Mouse (Mus musculus): ENCODE measurements at regions not wholly inside any gene's neighbourhood (a gene's known extent, or its start where the extent isn't known, plus 50 kb on each side); places are given as distances from the start of the nearest gene placed in this dataset.

DNA sequence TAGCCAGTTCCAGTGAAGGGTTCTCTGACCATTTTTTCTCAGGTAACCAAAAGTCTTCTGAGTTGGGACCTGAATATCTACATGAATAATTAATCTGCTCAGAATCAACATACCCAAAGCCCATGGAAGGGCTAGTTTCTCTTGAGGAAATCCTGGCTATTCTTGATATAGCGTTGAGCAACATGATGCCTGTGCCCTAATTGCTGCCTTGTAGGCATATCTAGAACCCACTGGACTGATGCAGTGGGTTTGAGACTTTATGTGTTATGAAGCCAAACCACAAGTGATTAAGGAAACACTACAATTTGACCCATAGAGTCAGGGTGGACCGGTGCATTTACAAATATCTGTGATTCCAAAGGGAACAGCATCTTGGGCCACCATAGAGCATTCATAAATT lies 114.3 kb upstream of the Spred1 start:
- Histone ChIP-seq H3K4me3 (ENCODE audit: low read depth, low read length) (no peak overlapping the region), H3K4me1 (ENCODE audit: control insufficient read depth, low read depth, low read length) (no peaks in the 10 kb centered on the region), H3K4me2 (ENCODE audit: low read depth, low read length) (no peak overlapping the region), H3K27ac (ENCODE audit: low read length) (no peak overlapping the region), H3K27me3 (ENCODE audit: control insufficient read depth, insufficient read depth, low read depth, low read length) (no peaks in the 10 kb centered on the region), H3K36me3 (ENCODE audit: control insufficient read depth, insufficient read depth) (no peaks in the 10 kb centered on the region), H3K9ac (ENCODE audit: low read depth, low read length) (no peak overlapping the region), H3K9me3 (replicated peaks; ENCODE audit: control insufficient read depth, low read length) (no peaks in the 10 kb centered on the region)
- ATAC-seq (ENCODE audit: low read depth) = no peak
- 78% methylated on average over 2 of the region's 2 CpGs for WGBS (ENCODE audit: insufficient replicate concordance)

- ATAC-seq (ENCODE audit: low read depth) = no peak
- Histone ChIP-seq H3K4me1 (ENCODE audit: control insufficient read depth, low read depth, low read length) (no peaks in the 10 kb centered on the region), H3K9me3 (replicated peaks; ENCODE audit: control insufficient read depth, low read length) (no peaks in the 10 kb centered on the region), H3K27me3 (ENCODE audit: control insufficient read depth, insufficient read depth, low read depth, low read length) (no peaks in the 10 kb centered on the region), H3K36me3 (ENCODE audit: control insufficient read depth, insufficient read depth) (no peaks in the 10 kb centered on the region), H3K9ac (ENCODE audit: low read depth, low read length) (no peak overlapping the region), H3K27ac (ENCODE audit: low read length) (no peak overlapping the region), H3K4me2 (ENCODE audit: low read depth, low read length) (no peak overlapping the region), H3K4me3 (ENCODE audit: low read depth, low read length) (no peak overlapping the region)
Observed at GRCm38 (mm10) chr2:117008922-117009321, 112.3 kb upstream of the Spred1 start.

DNA sequence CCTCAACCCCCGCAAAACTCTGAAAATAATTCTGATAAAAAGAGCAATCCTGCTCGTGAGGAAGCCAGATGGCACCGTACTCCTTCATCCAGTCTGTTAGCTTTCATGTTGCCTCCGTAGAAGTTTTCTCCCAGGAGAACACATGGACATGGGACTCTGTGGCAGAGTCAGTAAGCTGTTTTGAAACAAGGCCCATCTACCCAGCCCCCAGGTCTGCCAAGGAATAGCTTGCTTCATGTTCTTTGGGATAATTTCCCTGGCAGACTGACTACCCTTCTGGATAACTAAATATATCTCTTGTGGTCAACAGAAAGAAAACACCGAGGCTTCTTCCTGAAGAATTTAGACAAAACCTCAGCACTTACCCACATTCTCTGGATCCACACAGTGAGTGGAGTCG lies 111.2 kb upstream of the Spred1 start:
- Histone ChIP-seq H3K4me1 (ENCODE audit: control insufficient read depth, low read depth, low read length) (no peaks in the 10 kb centered on the region), H3K4me3 (ENCODE audit: low read depth, low read length) (no peak overlapping the region), H3K27me3 (ENCODE audit: control insufficient read depth, insufficient read depth, low read depth, low read length) (no peaks in the 10 kb centered on the region), H3K9me3 (replicated peaks; ENCODE audit: control insufficient read depth, low read length) (no peaks in the 10 kb centered on the region), H3K4me2 (ENCODE audit: low read depth, low read length) (no peak overlapping the region), H3K27ac (ENCODE audit: low read length) (no peak overlapping the region), H3K36me3 (ENCODE audit: control insufficient read depth, insufficient read depth) (no peaks in the 10 kb centered on the region), H3K9ac (ENCODE audit: low read depth, low read length) (no peak overlapping the region)
- WGBS (ENCODE audit: insufficient replicate concordance) = 62% methylated on average over 6 of the region's 6 CpGs
- no peak for ATAC-seq (ENCODE audit: low read depth)

- no peaks in the 10 kb centered on the region for H3K9me3 ChIP-seq (replicated peaks; ENCODE audit: control insufficient read depth, low read length)
- no peak overlapping the region for H3K4me3 ChIP-seq (ENCODE audit: low read depth, low read length)
- no peaks in the 10 kb centered on the region for H3K4me1 ChIP-seq (ENCODE audit: control insufficient read depth, low read depth, low read length)
- no peaks in the 10 kb centered on the region for H3K36me3 ChIP-seq (ENCODE audit: control insufficient read depth, insufficient read depth)
- no peak overlapping the region for H3K27ac ChIP-seq (ENCODE audit: low read length)
- H3K27me3 ChIP-seq (ENCODE audit: control insufficient read depth, insufficient read depth, low read depth, low read length) = no peaks in the 10 kb centered on the region
- H3K4me2 ChIP-seq (ENCODE audit: low read depth, low read length) = no peak overlapping the region
- ATAC-seq (ENCODE audit: low read depth) = no peak
- H3K9ac ChIP-seq (ENCODE audit: low read depth, low read length) = no peak overlapping the region
Observed at GRCm38 (mm10) chr2:117010942-117011341, 110.2 kb upstream of the Spred1 start.

GRCm38 (mm10) chr2:117017921-117018651 lies 103.1 kb upstream of the Spred1 start:
- no peak overlapping the region for H3K9ac ChIP-seq (ENCODE audit: low read depth, low read length)
- no peaks in the 10 kb centered on the region for H3K36me3 ChIP-seq (ENCODE audit: control insufficient read depth, insufficient read depth)
- 45% methylated on average over 12 of the region's 12 CpGs for WGBS (ENCODE audit: insufficient replicate concordance)
- H3K4me3 ChIP-seq (ENCODE audit: low read depth, low read length) = no peak overlapping the region
- ATAC-seq (ENCODE audit: low read depth) = no peak; the same call in 1 of the 2 replicates
- H3K27me3 ChIP-seq (ENCODE audit: control insufficient read depth, insufficient read depth, low read depth, low read length) = no peaks in the 10 kb centered on the region
- H3K4me1 ChIP-seq (ENCODE audit: control insufficient read depth, low read depth, low read length) = no peaks in the 10 kb centered on the region
- no peaks in the 10 kb centered on the region for H3K9me3 ChIP-seq (replicated peaks; ENCODE audit: control insufficient read depth, low read length)
- H3K27ac ChIP-seq (ENCODE audit: low read length) = no peak overlapping the region
- no peak overlapping the region for H3K4me2 ChIP-seq (ENCODE audit: low read depth, low read length)

DNA sequence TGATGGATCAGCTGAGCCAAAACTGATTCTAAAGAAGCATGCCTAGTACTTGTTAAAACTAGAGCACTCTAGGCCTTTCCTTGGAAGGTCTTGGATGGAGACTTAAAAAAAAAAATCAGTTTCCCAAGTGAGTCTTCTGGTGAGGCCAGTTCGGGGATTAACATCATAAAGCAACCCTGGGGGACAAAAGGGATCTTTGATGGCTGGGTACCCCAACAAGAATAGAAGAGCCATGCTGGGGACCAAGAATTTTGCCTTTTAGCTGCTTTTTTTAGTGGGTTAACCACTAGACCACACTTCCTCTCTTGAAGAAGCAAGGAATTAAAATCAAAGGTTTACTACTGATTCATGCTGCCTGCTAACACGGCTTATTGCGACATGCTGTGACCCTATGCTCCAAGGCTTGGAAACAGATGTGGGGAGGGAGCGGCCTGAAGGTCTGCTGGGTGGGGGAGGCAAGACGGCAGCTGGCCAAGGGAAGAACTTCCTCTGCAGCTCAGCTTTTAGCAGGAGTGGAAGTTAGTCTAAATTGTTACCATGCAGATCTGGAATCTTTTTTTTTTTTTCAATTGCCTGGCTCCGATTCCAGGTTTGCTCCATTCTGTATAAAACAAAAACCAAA lies 102.1 kb upstream of the Spred1 start:
- WGBS (ENCODE audit: insufficient replicate concordance) = 23% methylated on average over 6 of the region's 6 CpGs
- Histone ChIP-seq H3K27ac (ENCODE audit: low read length) (no peak overlapping the region), H3K4me3 (ENCODE audit: low read depth, low read length) (no peak overlapping the region), H3K9me3 (replicated peaks; ENCODE audit: control insufficient read depth, low read length) (no peaks in the 10 kb centered on the region), H3K4me2 (ENCODE audit: low read depth, low read length) (no peak overlapping the region), H3K27me3 (ENCODE audit: control insufficient read depth, insufficient read depth, low read depth, low read length) (no peaks in the 10 kb centered on the region), H3K36me3 (ENCODE audit: control insufficient read depth, insufficient read depth) (no peaks in the 10 kb centered on the region), H3K4me1 (ENCODE audit: control insufficient read depth, low read depth, low read length) (no peaks in the 10 kb centered on the region), H3K9ac (ENCODE audit: low read depth, low read length) (no peak overlapping the region)
- ATAC-seq (ENCODE audit: low read depth) = 0 out of 2 replicates have a peak, but pooled peaks have one; percentile 27

- Histone ChIP-seq H3K9ac (ENCODE audit: low read depth, low read length) (no peak overlapping the region), H3K4me1 (ENCODE audit: control insufficient read depth, low read depth, low read length) (no peaks in the 10 kb centered on the region), H3K4me3 (ENCODE audit: low read depth, low read length) (no peak overlapping the region), H3K27me3 (ENCODE audit: control insufficient read depth, insufficient read depth, low read depth, low read length) (no peaks in the 10 kb centered on the region), H3K27ac (ENCODE audit: low read length) (no peak overlapping the region), H3K4me2 (ENCODE audit: low read depth, low read length) (no peak overlapping the region), H3K9me3 (replicated peaks; ENCODE audit: control insufficient read depth, low read length) (no peaks in the 10 kb centered on the region), H3K36me3 (ENCODE audit: control insufficient read depth, insufficient read depth) (no peaks in the 10 kb centered on the region)
- WGBS (ENCODE audit: insufficient replicate concordance) = 83% methylated on average over 1 of the region's 1 CpGs
- ATAC-seq (ENCODE audit: low read depth) = no peak
Observed at GRCm38 (mm10) chr2:117019552-117019951, 101.6 kb upstream of the Spred1 start.

GRCm38 (mm10) chr2:117021787-117022186 lies 99.4 kb upstream of the Spred1 start:
- Histone ChIP-seq H3K27ac (ENCODE audit: low read length) (no peak overlapping the region), H3K4me1 (ENCODE audit: control insufficient read depth, low read depth, low read length) (no peaks in the 10 kb centered on the region)
- no peak for ATAC-seq (ENCODE audit: low read depth)

GRCm38 (mm10) chr2:117023436-117023835 lies 97.7 kb upstream of the Spred1 start:
- Histone ChIP-seq H3K9me3 (replicated peaks; ENCODE audit: control insufficient read depth, low read length) (no peaks in the 10 kb centered on the region), H3K27ac (ENCODE audit: low read length) (no peak overlapping the region), H3K27me3 (ENCODE audit: control insufficient read depth, insufficient read depth, low read depth, low read length) (no peaks in the 10 kb centered on the region), H3K4me1 (ENCODE audit: control insufficient read depth, low read depth, low read length) (no peaks in the 10 kb centered on the region), H3K4me3 (ENCODE audit: low read depth, low read length) (no peak overlapping the region), H3K4me2 (ENCODE audit: low read depth, low read length) (no peak overlapping the region), H3K9ac (ENCODE audit: low read depth, low read length) (no peak overlapping the region), H3K36me3 (ENCODE audit: control insufficient read depth, insufficient read depth) (no peaks in the 10 kb centered on the region)
- WGBS (ENCODE audit: insufficient replicate concordance) = 52% methylated on average over 1 of the region's 1 CpGs
- ATAC-seq (ENCODE audit: low read depth) = no peak

More at GRCm38 (mm10) chr2:117021787-117022186, 99.4 kb upstream of the Spred1 start:
- Histone ChIP-seq H3K4me3 (ENCODE audit: low read depth, low read length) (no peak overlapping the region), H3K9me3 (replicated peaks; ENCODE audit: control insufficient read depth, low read length) (no peaks in the 10 kb centered on the region), H3K9ac (ENCODE audit: low read depth, low read length) (no peak overlapping the region), H3K4me2 (ENCODE audit: low read depth, low read length) (no peak overlapping the region), H3K36me3 (ENCODE audit: control insufficient read depth, insufficient read depth) (no peaks in the 10 kb centered on the region), H3K27me3 (ENCODE audit: control insufficient read depth, insufficient read depth, low read depth, low read length) (no peaks in the 10 kb centered on the region)
- WGBS (ENCODE audit: insufficient replicate concordance) = 45% methylated on average over 5 of the region's 6 CpGs

Data from liver, embryonic 16.5 days (tissue).